Mouse (Mus musculus) gastrocnemius, postnatal 25 days (tissue): ENCODE data around the gene Itm2a. TPM values are rescaled to one million over a fixed set of nuclear protein-coding genes. Genes with fewer than 3 reads are reported as not detected.
A peak's percentile ranks its signal among the peaks of the same experiment; 100 is the strongest.

Experiments used
- DNase-seq: peaks from one replicate; pipeline ENCODE4 v3.0.0; 2022
- long read RNA-seq, 2 experiments: library from polyadenylated mRNA; stranded (forward); transcript quantifications; one replicate each; pipeline ENCODE4 v2.0.0; 2021
- total RNA-seq, 2 experiments: library from RNA; stranded (reverse); gene quantifications; 1 replicate in 1 of 2; 2 replicates in 1 of 2; pipeline ENCODE4 v1.2.3; 2021

Gene Itm2a
- total RNA-seq = 100 to 1,000 TPM; 226 to 456 TPM
- long read RNA-seq, experiment 1, transcript Itm2a-201 (6 exons, 1,744 nt) = major isoform, 521 of 546 reads
- long read RNA-seq, experiment 1, partial matches to known transcripts = 19 of 546 reads
- long read RNA-seq, experiment 1, other reads (novel, unspliced or antisense) = 6 of 546 reads
- long read RNA-seq, experiment 2, transcript Itm2a-201 (6 exons, 1,744 nt) = major isoform, 1,071 of 1,095 reads
- long read RNA-seq, experiment 2, partial matches to known transcripts = 12 of 1,095 reads
- long read RNA-seq, experiment 2, other reads (novel, unspliced or antisense) = 12 of 1,095 reads

- DNase-seq = peak; percentile 39
Observed at GRCm38 (mm10) chrX:107402915-107403912, at the start of gene Itm2a. Gene Itm2a, minus strand, starts transcription at chrX:107403376.

- no peak for DNase-seq
Observed at GRCm38 (mm10) chrX:107435887-107436286, 32.7 kb upstream of the Itm2a start.

GRCm38 (mm10) chrX:107421304-107421703 is 18.1 kb upstream of the Itm2a start:
- DNase-seq = no peak

DNA sequence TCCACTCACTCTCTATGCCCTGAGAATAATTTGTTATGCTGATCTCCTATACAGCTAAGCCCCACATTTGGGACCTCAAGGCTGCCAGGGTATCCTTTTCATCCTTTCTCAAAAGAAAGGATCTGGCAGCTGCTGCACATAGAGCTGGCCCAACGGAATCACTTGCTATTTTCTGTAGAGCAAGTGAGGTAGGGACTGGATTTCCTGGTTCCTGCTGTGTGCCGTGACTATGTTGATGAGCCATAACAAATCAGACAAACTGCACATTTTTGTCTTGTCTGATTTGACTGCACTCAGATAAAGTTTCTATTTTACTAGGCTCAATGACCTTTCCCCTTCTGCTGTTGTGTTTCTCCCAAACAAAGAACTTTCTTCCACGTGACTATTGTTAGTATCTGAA is 14.2 kb upstream of the Itm2a start:
- no peak for DNase-seq

- no peak for DNase-seq
Observed at GRCm38 (mm10) chrX:107415999-107416398, 12.8 kb upstream of the Itm2a start.

- no peak for DNase-seq
Observed at GRCm38 (mm10) chrX:107402481-107402880, 695 bp downstream of the Itm2a start.

DNA sequence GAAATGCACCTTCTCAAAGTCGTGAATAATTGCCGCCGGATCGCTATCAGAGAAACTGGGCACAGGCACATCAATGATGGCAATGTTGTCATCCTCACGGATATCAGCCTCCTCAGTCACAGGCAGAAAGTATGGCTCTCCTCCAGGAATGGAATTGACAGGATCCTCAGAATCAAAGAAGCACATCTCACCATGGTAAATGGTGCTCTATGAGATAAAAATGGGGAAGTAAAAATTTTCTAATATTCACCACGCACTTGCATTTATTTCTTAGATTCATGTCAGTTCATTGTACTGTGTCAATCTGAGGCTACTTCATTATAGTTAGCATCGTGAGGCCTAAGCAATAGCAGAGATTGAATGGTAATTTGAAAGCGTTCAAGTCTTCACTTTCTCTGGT is 4.1 kb downstream of the Itm2a start:
- DNase-seq = no peak

- DNase-seq = no peak
Observed at GRCm38 (mm10) chrX:107393256-107393655, 9.9 kb downstream of the Itm2a start.

DNA sequence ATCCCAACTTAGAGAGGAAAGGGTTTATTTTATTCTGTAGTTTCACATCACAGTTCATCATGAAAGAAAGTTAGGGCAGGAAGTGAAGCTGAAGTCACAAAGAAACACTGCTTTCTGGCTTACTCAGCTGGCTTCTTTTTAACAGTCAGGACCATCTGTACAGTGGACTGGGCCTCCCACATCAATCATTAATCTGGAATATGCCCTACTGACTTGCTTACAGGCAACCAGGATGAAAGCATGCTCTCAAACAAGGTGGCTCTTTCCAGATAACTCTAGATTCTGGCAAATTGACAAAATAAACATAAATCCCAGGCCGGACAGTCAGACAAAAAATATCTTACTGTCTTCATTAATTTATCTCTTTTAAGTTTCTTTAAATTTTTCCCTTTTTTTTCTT is 27.8 kb downstream of the Itm2a start:
- no peak for DNase-seq

Other genes with a start within 250 kb of the Itm2a start
- not detected for gene Gpr174, start 147.5 kb downstream of the Itm2a start, total RNA-seq